Mouse (Mus musculus): ENCODE measurements at regions not wholly inside any gene's neighbourhood (a gene's known extent, or its start where the extent isn't known, plus 50 kb on each side); places are given as distances from the start of the nearest gene placed in this dataset.

GRCm38 (mm10) chr4:64255253-64255652 lies 208.4 kb upstream of the Tnc start:
- Histone ChIP-seq H3K27ac (replicated peaks) (no peak overlapping the region), H3K4me1 (no peaks in the 10 kb centered on the region), H3K36me3 (replicated peaks) (no peaks in the 10 kb centered on the region), H3K4me3 (no peak overlapping the region), H3K27me3 (replicated peaks; ENCODE audit: low read depth, poor library complexity, severe bottlenecking) (no peaks in the 10 kb centered on the region), H3K9me3 (no peaks in the 10 kb centered on the region)
- WGBS, result 79% methylated on average over 8 of the region's 8 CpGs
- no peak for DNase-seq (ENCODE audit: low spot score)

- Histone ChIP-seq H3K9me3 (no peaks in the 10 kb centered on the region), H3K4me1 (no peaks in the 10 kb centered on the region), H3K27ac (replicated peaks) (no peak overlapping the region), H3K27me3 (replicated peaks; ENCODE audit: low read depth, poor library complexity, severe bottlenecking) (no peaks in the 10 kb centered on the region), H3K36me3 (replicated peaks) (no peaks in the 10 kb centered on the region), H3K4me3 (no peak overlapping the region)
- no peak for DNase-seq (ENCODE audit: low spot score)
- WGBS, result 87% methylated on average over 5 of the region's 5 CpGs
These were observed 203.9 kb upstream of the Tnc start for GRCm38 (mm10) chr4:64250691-64251090.

GRCm38 (mm10) chr4:64238196-64238740 lies 191.5 kb upstream of the Tnc start:
- no peak for DNase-seq (ENCODE audit: low spot score)
- Histone ChIP-seq H3K27me3 (replicated peaks; ENCODE audit: low read depth, poor library complexity, severe bottlenecking) (no peaks in the 10 kb centered on the region), H3K9me3 (no peaks in the 10 kb centered on the region), H3K36me3 (replicated peaks) (no peaks in the 10 kb centered on the region), H3K4me1 (no peaks in the 10 kb centered on the region), H3K4me3 (no peak overlapping the region), H3K27ac (replicated peaks) (no peak overlapping the region)
- WGBS, result 82% methylated on average over 5 of the region's 5 CpGs

GRCm38 (mm10) chr4:64235534-64235933 lies 188.7 kb upstream of the Tnc start:
- DNase-seq (ENCODE audit: low spot score), result no peak
- Histone ChIP-seq H3K27ac (replicated peaks) (no peak overlapping the region), H3K27me3 (replicated peaks; ENCODE audit: low read depth, poor library complexity, severe bottlenecking) (no peaks in the 10 kb centered on the region), H3K4me3 (no peak overlapping the region), H3K36me3 (replicated peaks) (no peaks in the 10 kb centered on the region), H3K4me1 (no peaks in the 10 kb centered on the region), H3K9me3 (no peaks in the 10 kb centered on the region)
- WGBS, result 86% methylated on average over 4 of the region's 4 CpGs

- Histone ChIP-seq H3K4me1 (no peaks in the 10 kb centered on the region), H3K27me3 (replicated peaks; ENCODE audit: low read depth, poor library complexity, severe bottlenecking) (no peaks in the 10 kb centered on the region), H3K9me3 (no peaks in the 10 kb centered on the region), H3K27ac (replicated peaks) (no peak overlapping the region), H3K36me3 (replicated peaks) (no peaks in the 10 kb centered on the region), H3K4me3 (no peak overlapping the region)
- 86% methylated on average over 4 of the region's 4 CpGs for WGBS
- no peak for DNase-seq (ENCODE audit: low spot score)
These were observed 185.3 kb upstream of the Tnc start for GRCm38 (mm10) chr4:64232159-64232558.

- H3K27me3 ChIP-seq (replicated peaks; ENCODE audit: low read depth, poor library complexity, severe bottlenecking), result no peaks in the 10 kb centered on the region
- DNase-seq (ENCODE audit: low spot score), result no peak
- WGBS, result 84% methylated on average over 3 of the region's 3 CpGs
- no peak overlapping the region for H3K27ac ChIP-seq (replicated peaks)
- no peak overlapping the region for H3K4me3 ChIP-seq
- no peaks in the 10 kb centered on the region for H3K9me3 ChIP-seq
- no peaks in the 10 kb centered on the region for H3K36me3 ChIP-seq (replicated peaks)
- H3K4me1 ChIP-seq, result no peaks in the 10 kb centered on the region
These were observed 181.5 kb upstream of the Tnc start for GRCm38 (mm10) chr4:64228341-64228740.

- Histone ChIP-seq H3K27ac (replicated peaks) (no peak overlapping the region), H3K36me3 (replicated peaks) (no peaks in the 10 kb centered on the region), H3K4me1 (no peaks in the 10 kb centered on the region), H3K27me3 (replicated peaks; ENCODE audit: low read depth, poor library complexity, severe bottlenecking) (no peaks in the 10 kb centered on the region), H3K4me3 (no peak overlapping the region), H3K9me3 (no peaks in the 10 kb centered on the region)
- no peak for DNase-seq (ENCODE audit: low spot score)
These were observed 179.8 kb upstream of the Tnc start for GRCm38 (mm10) chr4:64226635-64227034.

GRCm38 (mm10) chr4:64224918-64225317 lies 178.1 kb upstream of the Tnc start:
- Histone ChIP-seq H3K4me1 (no peaks in the 10 kb centered on the region), H3K27ac (replicated peaks) (no peak overlapping the region), H3K36me3 (replicated peaks) (no peaks in the 10 kb centered on the region), H3K9me3 (no peaks in the 10 kb centered on the region), H3K27me3 (replicated peaks; ENCODE audit: low read depth, poor library complexity, severe bottlenecking) (no peaks in the 10 kb centered on the region), H3K4me3 (no peak overlapping the region)
- 90% methylated on average over 5 of the region's 5 CpGs for WGBS
- DNase-seq (ENCODE audit: low spot score), result no peak

- Histone ChIP-seq H3K27ac (replicated peaks) (no peak overlapping the region), H3K9me3 (no peaks in the 10 kb centered on the region), H3K36me3 (replicated peaks) (no peaks in the 10 kb centered on the region), H3K27me3 (replicated peaks; ENCODE audit: low read depth, poor library complexity, severe bottlenecking) (no peaks in the 10 kb centered on the region), H3K4me3 (no peak overlapping the region), H3K4me1 (no peaks in the 10 kb centered on the region)
- 74% methylated on average over 2 of the region's 2 CpGs for WGBS
- DNase-seq (ENCODE audit: low spot score), result no peak
These were observed 173.0 kb upstream of the Tnc start for GRCm38 (mm10) chr4:64219802-64220201.

- no peaks in the 10 kb centered on the region; the same call in 1 of the 2 replicates for H3K9me3 ChIP-seq
- WGBS, result 39% methylated on average over 8 of the region's 8 CpGs
- no peaks in the 10 kb centered on the region for H3K27me3 ChIP-seq (replicated peaks; ENCODE audit: low read depth, poor library complexity, severe bottlenecking)
- H3K27ac ChIP-seq (replicated peaks), result no peak overlapping the region
- H3K4me3 ChIP-seq, result no peak overlapping the region
- peaks cover 7% of the 10 kb centered on the region; the same call in 1 of the 2 replicates for H3K4me1 ChIP-seq
- DNase-seq (ENCODE audit: low spot score), result no peak
- no peaks in the 10 kb centered on the region for H3K36me3 ChIP-seq (replicated peaks)
These were observed 160.5 kb upstream of the Tnc start for GRCm38 (mm10) chr4:64207118-64207868.

- Histone ChIP-seq H3K27ac (replicated peaks) (no peak overlapping the region), H3K4me3 (no peak overlapping the region), H3K9me3 (no peaks in the 10 kb centered on the region; the same call in 1 of the 2 replicates), H3K27me3 (replicated peaks; ENCODE audit: low read depth, poor library complexity, severe bottlenecking) (no peaks in the 10 kb centered on the region), H3K4me1 (no peaks in the 10 kb centered on the region), H3K36me3 (replicated peaks) (no peaks in the 10 kb centered on the region)
- WGBS, result 87% methylated on average over 3 of the region's 3 CpGs
- DNase-seq (ENCODE audit: low spot score), result no peak
These were observed 154.0 kb upstream of the Tnc start for GRCm38 (mm10) chr4:64200808-64201190.

GRCm38 (mm10) chr4:64200151-64200807 lies 153.5 kb upstream of the Tnc start:
- Histone ChIP-seq H3K4me1 (no peaks in the 10 kb centered on the region), H3K36me3 (replicated peaks) (no peaks in the 10 kb centered on the region), H3K9me3 (no peaks in the 10 kb centered on the region; the same call in 1 of the 2 replicates), H3K4me3 (no peak overlapping the region), H3K27ac (replicated peaks) (no peak overlapping the region), H3K27me3 (replicated peaks; ENCODE audit: low read depth, poor library complexity, severe bottlenecking) (no peaks in the 10 kb centered on the region)
- no peak for DNase-seq (ENCODE audit: low spot score)
- 89% methylated on average over 3 of the region's 3 CpGs for WGBS

- no peak for DNase-seq (ENCODE audit: low spot score)
- Histone ChIP-seq H3K27me3 (replicated peaks; ENCODE audit: low read depth, poor library complexity, severe bottlenecking) (no peaks in the 10 kb centered on the region), H3K9me3 (no peaks in the 10 kb centered on the region), H3K4me1 (no peaks in the 10 kb centered on the region), H3K4me3 (no peak overlapping the region), H3K36me3 (replicated peaks) (no peaks in the 10 kb centered on the region), H3K27ac (replicated peaks) (no peak overlapping the region)
These were observed 138.2 kb upstream of the Tnc start for GRCm38 (mm10) chr4:64184986-64185385.
